Mouse (Mus musculus) thymus, postnatal 0 days (tissue): Measurements from ENCODE around the gene Zfp326. TPM values are rescaled to one million over a fixed set of nuclear protein-coding genes. Genes with fewer than 3 reads are reported as not detected.
"Not testable (repeated sequence)": the region's sequence is repeated elsewhere in the genome, so short reads cannot be mapped to it uniquely, and the experiment has no call there.

Experiments
- DNase-seq: peaks from one replicate; pipeline ENCODE4 v3.0.0-alpha.2; 2015; ENCODE audit warnings: low spot score
- polyA plus RNA-seq: library from polyadenylated mRNA; unstranded; fragments of >200 nt; fragmentation: Nextera tagmentation; extraction: Ambion mirVana; gene quantifications from 2 replicates; pipeline ENCODE4 v1.2.1, GENCODE M21; 2015

The Zfp326 gene
- polyA plus RNA-seq, 1 experiment from 2014 or later, result 34.2 TPM

DNA sequence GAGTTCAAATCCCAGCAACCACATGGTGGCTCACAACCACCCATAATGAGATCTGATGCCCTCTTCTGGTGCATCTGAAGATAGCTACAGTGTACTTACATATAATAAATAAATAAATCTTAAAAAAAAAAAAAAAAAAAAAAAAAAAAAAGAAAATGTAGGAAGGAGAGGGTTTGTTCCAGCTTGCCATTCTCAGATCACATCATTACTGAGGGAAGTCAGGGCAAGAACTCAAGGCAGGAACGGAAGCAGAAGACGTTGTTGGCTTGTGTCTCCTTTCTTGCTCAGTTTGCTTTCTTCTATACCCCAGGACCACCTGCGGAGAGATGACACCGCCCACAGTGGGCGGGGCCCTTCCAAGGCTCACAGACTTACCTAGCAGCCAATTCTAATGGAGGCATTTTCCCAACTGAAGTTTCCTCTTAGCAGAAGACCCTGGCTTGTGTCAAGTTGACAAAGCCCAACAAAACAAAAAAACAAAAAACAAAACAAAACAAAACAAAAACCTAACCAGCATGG lies 11.2 kb upstream of the Zfp326 start:
- not testable (repeated sequence) for DNase-seq

DNA sequence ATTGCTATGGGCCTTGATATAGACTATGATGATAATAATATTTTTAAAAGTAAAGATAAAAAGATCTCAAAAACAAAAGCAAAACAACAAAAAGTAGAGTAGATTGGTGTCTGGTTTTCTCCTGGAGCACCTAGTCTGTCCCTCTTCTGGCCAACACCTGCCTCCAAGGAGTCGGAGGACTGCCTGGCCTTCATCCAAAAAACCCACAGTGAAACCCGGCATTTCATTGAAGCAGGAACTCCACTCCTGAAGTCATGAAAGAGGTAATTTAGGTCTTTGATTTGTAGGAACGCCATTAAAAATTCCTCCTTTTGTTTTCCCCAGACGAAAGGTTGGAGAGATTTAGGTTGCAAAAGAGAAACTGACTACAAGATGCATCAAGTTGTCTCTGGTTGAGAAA lies 8.9 kb upstream of the Zfp326 start:
- DNase-seq, result no peak

GRCm38 (mm10) chr5:105867841-105868447 lies 8.4 kb upstream of the Zfp326 start:
- no peak for DNase-seq

DNA sequence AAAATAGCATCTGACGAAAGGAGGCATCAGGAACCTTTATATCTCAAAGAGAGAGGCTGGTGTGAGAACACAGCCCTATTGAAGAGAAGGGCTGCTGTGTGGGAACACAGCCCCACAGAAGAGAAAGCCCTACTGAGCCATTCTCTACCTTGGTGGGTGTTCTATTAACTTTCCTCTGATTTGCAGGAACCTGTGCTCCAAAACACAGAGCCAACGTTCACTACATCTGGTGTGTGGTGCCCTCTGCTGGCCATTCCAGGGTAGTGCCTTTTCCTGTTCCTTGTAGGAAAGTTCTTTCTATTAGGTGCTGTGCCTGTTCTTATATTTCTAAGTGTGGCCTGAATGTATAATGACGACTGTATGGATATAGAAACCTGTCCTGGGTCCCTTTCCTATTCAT lies 7.8 kb upstream of the Zfp326 start:
- peak; percentile 80 for DNase-seq

DNA sequence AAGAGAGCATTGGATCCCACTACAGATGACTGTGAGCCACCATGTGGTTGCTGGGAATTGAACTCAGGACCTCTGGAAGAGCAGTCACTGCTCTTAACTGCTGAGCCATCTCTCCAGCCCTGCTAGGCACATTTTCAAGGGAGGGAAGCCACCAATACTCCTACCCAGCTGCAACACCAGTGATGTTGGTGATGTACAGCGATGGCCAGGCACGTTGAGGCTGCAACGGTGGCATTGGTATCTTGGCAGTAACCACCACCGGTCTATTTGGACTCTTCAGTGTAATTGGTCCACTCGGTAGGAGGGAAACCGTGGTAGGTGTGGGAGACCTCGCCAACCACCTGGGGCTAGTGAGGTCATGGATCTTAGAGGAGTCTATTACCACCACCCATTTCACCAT lies 6.6 kb upstream of the Zfp326 start:
- no peak for DNase-seq

- no peak for DNase-seq
Observed at GRCm38 (mm10) chr5:105871140-105871539, 5.2 kb upstream of the Zfp326 start.

DNA sequence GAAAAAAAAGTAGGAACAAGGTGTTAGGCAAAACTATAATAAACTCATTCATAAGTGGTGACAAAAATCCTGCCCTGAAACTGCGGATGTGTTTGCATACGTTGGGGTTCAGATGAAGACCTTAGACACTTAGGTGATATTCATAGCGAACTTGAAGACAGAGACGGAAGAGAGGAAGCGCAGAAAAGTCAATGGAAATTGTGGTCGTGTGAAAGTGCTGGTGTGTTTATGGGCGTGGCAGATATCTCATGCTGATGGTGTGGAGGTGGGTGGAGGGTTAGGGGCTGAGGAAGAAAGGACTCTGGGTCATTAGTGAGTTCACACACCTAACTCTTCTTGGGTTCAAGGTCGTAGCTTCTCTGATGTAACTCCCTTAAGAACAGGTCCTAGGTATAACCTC lies 4.2 kb upstream of the Zfp326 start:
- DNase-seq, result no peak

DNA sequence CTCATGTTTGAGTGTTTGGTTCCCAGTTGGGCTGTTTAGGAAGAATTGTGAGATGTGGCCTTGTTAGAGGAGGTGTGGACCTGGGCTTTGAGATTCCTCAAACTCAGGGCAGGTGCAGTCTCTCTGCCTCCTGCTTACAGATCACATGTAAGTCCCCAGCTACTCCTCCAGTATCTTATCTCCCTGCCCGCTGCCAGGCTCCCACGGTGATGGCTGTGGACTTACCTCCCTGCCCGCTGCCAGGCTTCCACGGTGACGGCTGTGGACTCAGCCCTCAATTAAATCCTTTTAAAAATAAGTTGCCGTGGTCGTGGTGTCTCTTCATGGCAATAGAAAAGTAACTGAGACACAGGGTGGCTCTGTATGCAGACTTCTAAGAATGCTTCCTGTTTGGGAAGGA lies 3.4 kb upstream of the Zfp326 start:
- DNase-seq, result no peak

- no peak for DNase-seq
Observed at GRCm38 (mm10) chr5:105873774-105874173, 2.6 kb upstream of the Zfp326 start.

- DNase-seq, result no peak
Observed at GRCm38 (mm10) chr5:105874476-105874875, 1.9 kb upstream of the Zfp326 start.

- peak; percentile 42 for DNase-seq
Observed at GRCm38 (mm10) chr5:105876925-105877774, 785 bp downstream of the Zfp326 start.

- DNase-seq, result no peak
Observed at GRCm38 (mm10) chr5:105887317-105887716, 11.0 kb downstream of the Zfp326 start.

DNA sequence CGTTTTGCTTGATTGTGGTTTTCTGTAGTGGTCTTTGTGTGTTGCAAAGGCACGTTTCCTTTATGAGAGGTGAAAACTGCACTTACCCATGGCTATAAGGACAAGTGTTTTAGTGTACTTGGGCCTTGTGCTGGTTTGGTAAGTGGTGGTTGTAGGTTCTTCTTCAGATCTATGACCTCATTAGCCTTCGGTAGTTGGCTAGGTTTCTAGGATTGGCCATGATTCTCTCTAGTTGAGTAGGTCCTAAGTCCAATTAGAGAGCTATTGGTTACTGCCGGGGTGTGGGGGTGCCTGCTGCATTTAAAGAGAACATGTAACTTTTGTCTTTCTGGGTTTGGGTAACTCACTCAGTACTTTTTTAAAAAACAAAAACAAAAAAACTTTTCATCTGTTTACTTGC lies 21.8 kb downstream of the Zfp326 start:
- no peak for DNase-seq

- DNase-seq, result no peak
Observed at GRCm38 (mm10) chr5:105909209-105909608, 32.8 kb downstream of the Zfp326 start.

DNA sequence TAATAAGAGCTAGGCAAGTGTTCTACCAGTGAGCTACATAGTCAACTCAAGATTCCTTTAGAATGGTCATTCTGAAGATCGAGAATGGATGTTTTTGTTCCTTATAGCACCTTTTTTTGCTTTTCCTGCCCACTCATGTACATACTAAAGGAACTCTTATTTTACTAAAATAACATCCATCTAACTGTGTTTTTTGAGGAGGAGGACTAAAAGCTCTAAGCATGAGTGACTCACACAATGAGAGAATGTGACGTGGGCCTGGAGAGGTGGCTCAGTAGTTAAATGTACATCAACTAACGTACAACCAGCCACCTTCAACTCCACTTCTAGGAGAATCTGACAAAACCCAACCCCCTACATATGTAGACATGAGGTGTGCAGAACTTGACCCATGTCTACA lies 33.3 kb downstream of the Zfp326 start:
- DNase-seq, result no peak

DNA sequence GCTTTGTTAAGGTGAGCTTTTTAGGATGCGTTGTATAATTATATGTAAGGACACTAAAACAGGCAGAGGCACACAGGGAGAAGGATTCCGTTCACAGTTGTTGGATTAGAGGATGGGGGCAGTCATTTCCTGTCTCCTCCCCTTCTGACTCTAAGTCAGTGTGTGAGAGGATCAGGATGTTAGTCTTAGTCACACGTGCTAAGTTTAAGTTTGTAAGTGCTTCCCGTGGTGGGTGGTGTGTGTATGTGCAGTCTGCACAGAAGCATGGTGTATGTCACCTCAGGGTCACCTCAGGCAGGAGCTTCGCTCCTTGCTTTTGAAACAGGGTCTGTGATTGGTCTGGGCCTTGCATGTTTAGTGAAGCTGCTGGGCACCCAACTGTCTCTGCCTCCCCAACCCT lies 35.1 kb downstream of the Zfp326 start:
- no peak for DNase-seq

- no peak for DNase-seq
Observed at GRCm38 (mm10) chr5:105917398-105917797, 41.0 kb downstream of the Zfp326 start.

DNA sequence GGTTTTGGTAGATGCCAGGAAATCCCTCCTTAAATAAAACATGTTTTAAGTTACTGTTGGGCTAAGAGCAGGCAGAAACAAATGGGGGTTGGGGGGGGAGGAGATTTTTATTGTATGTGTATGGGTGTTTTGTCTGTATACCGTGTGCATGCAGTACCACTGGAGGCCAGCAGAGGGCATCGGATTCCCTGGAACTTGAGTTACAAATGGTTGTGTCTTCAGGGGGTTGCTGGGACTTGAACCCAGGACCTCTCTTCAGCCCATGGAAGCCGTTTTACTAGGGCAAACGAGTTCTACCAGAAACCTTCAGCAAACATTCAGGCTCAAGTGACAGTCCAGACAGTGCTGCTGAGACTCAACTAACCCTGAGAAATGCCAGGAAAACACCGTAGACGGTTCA lies 41.9 kb downstream of the Zfp326 start:
- peak; percentile 34 for DNase-seq

- DNase-seq, result no peak
Observed at GRCm38 (mm10) chr5:105922818-105923487, 46.6 kb downstream of the Zfp326 start.

DNA sequence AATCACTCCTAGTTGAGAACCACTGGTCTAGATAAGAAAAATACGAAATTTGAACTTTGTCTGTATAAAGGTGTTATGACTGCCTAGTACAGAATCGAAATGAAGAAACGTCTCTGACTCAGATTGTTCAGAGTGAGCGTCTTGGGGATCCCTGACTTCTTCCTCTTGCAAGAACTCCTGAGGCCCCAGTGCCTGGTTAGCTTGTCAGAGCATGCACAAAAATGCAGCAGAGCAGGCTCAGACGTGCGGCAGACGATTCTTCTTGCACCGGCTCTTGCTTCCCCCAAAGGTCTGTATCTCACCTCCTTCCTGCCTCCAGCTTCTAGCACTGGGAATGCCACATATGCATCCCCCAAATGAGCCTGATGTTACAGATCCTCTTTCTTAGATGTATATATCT lies 48.0 kb downstream of the Zfp326 start:
- DNase-seq, result no peak

DNA sequence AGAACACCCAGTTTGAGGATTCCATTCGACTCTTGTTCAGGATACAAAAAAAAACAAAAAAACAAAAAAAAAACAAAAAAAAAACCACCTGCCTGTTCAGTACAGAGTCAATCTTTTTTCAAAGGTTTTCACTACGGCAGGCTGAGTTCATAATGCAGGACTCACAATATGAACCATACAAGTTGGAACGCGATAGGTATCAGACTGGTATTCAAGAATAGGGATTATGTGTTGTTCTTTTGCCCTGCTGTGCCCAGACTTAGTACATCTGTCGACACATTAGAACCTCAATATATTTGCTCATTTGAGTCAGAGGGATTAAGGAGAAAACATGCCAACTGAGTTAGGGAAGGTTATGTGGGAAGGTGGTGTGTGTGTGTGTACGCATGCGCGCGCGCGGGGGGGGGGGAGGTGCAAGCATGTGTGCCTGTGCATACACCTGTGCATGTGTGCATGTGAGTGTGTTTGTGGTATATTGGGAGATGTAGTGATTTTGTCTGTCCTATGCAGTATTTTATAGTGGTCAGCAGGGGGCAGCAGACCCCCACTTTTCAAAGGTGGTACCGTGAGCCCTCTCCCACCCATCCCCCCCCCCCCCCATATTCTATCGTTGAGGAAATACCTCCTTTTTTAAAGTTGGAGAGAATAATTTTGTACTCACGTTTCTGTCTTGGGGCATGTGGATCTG lies 49.3 kb downstream of the Zfp326 start:
- peak; percentile 21 for DNase-seq

DNA sequence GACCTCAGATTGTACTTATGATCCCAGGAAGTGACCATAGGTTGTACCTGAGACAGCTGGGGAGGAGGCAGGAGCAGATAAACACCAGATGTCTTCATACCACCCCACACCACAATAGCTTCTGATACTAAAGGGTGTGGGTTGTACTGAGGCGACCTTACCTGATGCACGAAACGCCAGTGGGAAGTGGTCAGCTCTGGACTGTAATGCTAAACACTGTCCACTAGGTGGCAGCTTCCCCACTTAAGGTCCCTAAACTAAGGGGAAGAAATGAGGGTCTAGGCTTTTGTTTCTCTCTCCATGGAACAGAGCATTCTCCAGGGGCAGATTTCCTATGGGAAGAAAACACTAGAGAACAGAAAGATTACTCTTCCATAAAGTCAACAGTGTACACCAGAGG lies 53.9 kb downstream of the Zfp326 start:
- peak; percentile 33 for DNase-seq
